Comparison of ENCODE assay signal across 9 mouse cellular contexts in genomic region chr11:101772027-101772426, GRCm38 (mm10). TPM values are rescaled to one million over a fixed set of nuclear protein-coding genes. Genes with fewer than 3 reads are reported as not detected.
A peak's percentile ranks its signal among the peaks of the same experiment; 100 is the strongest.
DNase-seq lines count a peak whose midpoint lies in the region; ATAC-seq and TF ChIP-seq lines count a peak whose summit lies in the region.
"Had no signal": no experiment of that assay in that cellular context is flagged by ENCODE, and none has a peak within 500 bp of the region (broad histone marks: within the 10 kb centered on the region; RNA-seq: fewer than 3 reads in every experiment).

No protein-coding gene starts in this region.

- no peak for TF ChIP-seq CTCF in hindbrain, postnatal 0 days (IDR thresholded peaks at IDR 0.05; ENCODE audit: low read depth)

- H3K36me3 ChIP-seq in heart, embryonic 14.5 days (ENCODE audit: control insufficient read depth, insufficient read depth, low read length), result peaks cover 23% of the 10 kb centered on the region
- peaks cover 37% of the 10 kb centered on the region for H3K36me3 ChIP-seq in ES-E14 (ENCODE audit: control insufficient read depth, insufficient read depth, low read length, poor library complexity, severe bottlenecking)
- H3K36me3 ChIP-seq in hindbrain, postnatal 0 days (ENCODE audit: insufficient read depth, low read length), result peaks cover 20% of the 10 kb centered on the region
- H3K36me3 ChIP-seq in midbrain, embryonic 14.5 days (ENCODE audit: control insufficient read depth, insufficient read depth, low read length), result peaks cover 21% of the 10 kb centered on the region

- DNase-seq in heart, adult 8-10 months (ENCODE audit: low spot score), result no peak
- no peak for DNase-seq in ES-E14 (ENCODE audit: low read depth, low spot score)
- DNase-seq in hindbrain, postnatal 0 days (ENCODE audit: low spot score), result no peak
- DNase-seq in midbrain, embryonic 14.5 days, result peak; percentile 7
- no peak for DNase-seq in layer of hippocampus, postnatal 14 days (ENCODE audit: low spot score in 2 of 2)
- DNase-seq in layer of hippocampus, adult 11-12 months (ENCODE audit: low spot score), result no peak
- no peak for DNase-seq in right cerebral cortex, postnatal 36 days (ENCODE audit: low spot score in 2 of 2)
- DNase-seq: right cerebral cortex, adult 18-20 months had no signal

- peak overlapping the region in 1 of 2 experiments; percentile 31; a peak in 2 of 4 replicates for H3K4me3 ChIP-seq in heart, embryonic 14.5 days (ENCODE audit: control insufficient read depth in 1 of 2, insufficient read depth in 1 of 2, low read depth in 1 of 2, low read length in 2 of 2)
- H3K4me3 ChIP-seq in ES-E14 (ENCODE audit: insufficient read depth in 1 of 2, low read depth in 1 of 2, low read length in 2 of 2, poor library complexity in 1 of 2, severe bottlenecking in 1 of 2), result peak overlapping the region in 1 of 2 experiments; percentile 23; a peak in 1 of 4 replicates
- peak overlapping the region; percentile 34 for H3K4me3 ChIP-seq in hindbrain, postnatal 0 days (ENCODE audit: low read length)
- no peak overlapping the region for H3K4me3 ChIP-seq in midbrain, embryonic 14.5 days (replicated peaks; ENCODE audit: low read depth, low read length)

- WGBS in heart, embryonic 14.5 days, result 5% methylated on average over 5 of the region's 5 CpGs
- WGBS in hindbrain, postnatal 0 days, result 13% methylated on average over 5 of the region's 5 CpGs
- whole genome bisulfite sequencing in midbrain, embryonic 14.5 days, result 5% methylated on average over 5 of the region's 5 CpGs

- H3K4me2 ChIP-seq in heart, embryonic 14.5 days (ENCODE audit: low read length), result peak overlapping the region; percentile 76
- peak overlapping the region; percentile 56 for H3K4me2 ChIP-seq in hindbrain, postnatal 0 days (ENCODE audit: low read depth, low read length)
- peak overlapping the region; percentile 45 for H3K4me2 ChIP-seq in midbrain, embryonic 14.5 days (ENCODE audit: low read length)

- H3K9me3 ChIP-seq in heart, embryonic 14.5 days (ENCODE audit: control insufficient read depth, low read length), result no peaks in the 10 kb centered on the region
- no peaks in the 10 kb centered on the region for H3K9me3 ChIP-seq in ES-E14 (ENCODE audit: control insufficient read depth, insufficient read depth, low read depth, low read length)
- no peaks in the 10 kb centered on the region for H3K9me3 ChIP-seq in hindbrain, postnatal 0 days (ENCODE audit: low read length)
- no peaks in the 10 kb centered on the region for H3K9me3 ChIP-seq in midbrain, embryonic 14.5 days (ENCODE audit: control insufficient read depth, low read length)

- no peak overlapping the region; a peak in 1 of 4 replicates for H3K27ac ChIP-seq in heart, embryonic 14.5 days (replicated peaks in 1 of 2; ENCODE audit: control insufficient read depth in 1 of 2, insufficient read depth in 1 of 2, low read depth in 2 of 2, low read length in 2 of 2)
- peak overlapping the region; percentile 89 for H3K27ac ChIP-seq in ES-E14 (ENCODE audit: insufficient read depth, low read depth, low read length, poor library complexity, severe bottlenecking)
- H3K27ac ChIP-seq in hindbrain, postnatal 0 days, result no peak overlapping the region; the same call in 1 of the 2 replicates
- H3K27ac ChIP-seq in midbrain, embryonic 14.5 days (replicated peaks; ENCODE audit: low read depth, low read length), result no peak overlapping the region

- peaks cover 6 to 10% of the 10 kb centered on the region in 2 experiments; a peak in 3 of 4 replicates for H3K4me1 ChIP-seq in heart, embryonic 14.5 days (ENCODE audit: control insufficient read depth in 2 of 2, insufficient read depth in 2 of 2, low read length in 2 of 2)
- H3K4me1 ChIP-seq in ES-E14 (ENCODE audit: control insufficient read depth in 2 of 2, insufficient read depth in 2 of 2, low read length in 2 of 2, poor library complexity in 1 of 2), result peaks cover 18 to 51% of the 10 kb centered on the region in 2 experiments
- no peaks in the 10 kb centered on the region for H3K4me1 ChIP-seq in hindbrain, postnatal 0 days (ENCODE audit: insufficient read depth, low read length)
- H3K4me1 ChIP-seq in midbrain, embryonic 14.5 days (ENCODE audit: control insufficient read depth, insufficient read depth, low read length), result peaks cover 8% of the 10 kb centered on the region

- peak overlapping the region; percentile 41; the same call in 1 of the 2 replicates for H3K9ac ChIP-seq in heart, embryonic 14.5 days (ENCODE audit: low read length)
- H3K9ac ChIP-seq in ES-E14 (ENCODE audit: insufficient read depth, low read depth, low read length, poor library complexity, severe bottlenecking), result peak overlapping the region; percentile 60; the same call in 1 of the 2 replicates
- 0 out of 2 replicates have a peak overlapping the region, but pooled peaks have one; percentile 22 for H3K9ac ChIP-seq in hindbrain, postnatal 0 days (replicated peaks; ENCODE audit: low read length)
- H3K9ac ChIP-seq in midbrain, embryonic 14.5 days (replicated peaks; ENCODE audit: low read length), result no peak overlapping the region

- H3K27me3 ChIP-seq in heart, embryonic 14.5 days (ENCODE audit: control insufficient read depth, insufficient read depth, low read length), result no peaks in the 10 kb centered on the region
- 0 out of 2 replicates have a peak, but pooled peaks cover 6% of the 10 kb centered on the region for H3K27me3 ChIP-seq in hindbrain, postnatal 0 days (ENCODE audit: insufficient read depth, low read length)
- peaks cover 7% of the 10 kb centered on the region for H3K27me3 ChIP-seq in midbrain, embryonic 14.5 days (ENCODE audit: control insufficient read depth, insufficient read depth, low read length)

- ATAC-seq in heart, embryonic 14.5 days (ENCODE audit: insufficient number of reproducible peaks, insufficient read depth, low FRiP score, low read depth), result no peak; the same call in 1 of the 2 replicates
- 0 out of 2 replicates have a peak, but pooled peaks have one; percentile 13 for ATAC-seq in hindbrain, postnatal 0 days
- ATAC-seq in midbrain, embryonic 14.5 days (ENCODE audit: low FRiP score, low TSS enrichment), result no peak

- in situ Hi-C loops in ES-E14 (cut with MboI; ENCODE audit: low sequenced_read_pairs in 2 of 2, unreplicated experiment in 2 of 2), result no loop called here

TF ChIP-seq in ES-E14, 5 proteins besides CTCF, POLR2A, EP300 and RAD21:
- TF ChIP-seq ZC3H11A (IDR thresholded peaks at IDR 0.05; ENCODE audit: borderline replicate concordance, low read depth, low read length), result no peak

RNA-seq across cellular contexts. Expression of gene Etv4, which starts 13.1 kb away (rescaled TPM):
- 4.0 and 4.8 TPM in 2 replicates for polyA plus RNA-seq in heart, embryonic 14.5 days (2014; fragmentation: Nextera tagmentation; extraction: Ambion mirVana)
- total RNA-seq in heart, adult 8-10 months (2022), result under 1 TPM in 2 of 4 experiments, not detected in 2; 0.68 to 0.86 TPM
- total RNA-seq in ES-E14 (2012; rRNA removed), result 78.8 and 84.0 TPM in 2 replicates
- 47.7 and 56.9 TPM in 2 replicates for total RNA-seq in hindbrain, postnatal 0 days (2014; rRNA removed)
- polyA plus RNA-seq in hindbrain, postnatal 0 days (2015; fragmentation: Nextera tagmentation; extraction: Ambion mirVana), result 22.5 and 30.2 TPM in 2 replicates
- polyA plus RNA-seq in midbrain, embryonic 14.5 days (2014; fragmentation: Nextera tagmentation; extraction: Ambion mirVana), result 4.0 and 6.9 TPM in 2 replicates
- 10 to 100 TPM; 19.3 to 22.1 TPM for total RNA-seq in layer of hippocampus, postnatal 14 days (2021)

RNA-seq across cellular contexts. Expression of gene Dhx8, which starts 39.3 kb away (rescaled TPM):
- polyA plus RNA-seq in heart, embryonic 14.5 days (2014; fragmentation: Nextera tagmentation; extraction: Ambion mirVana), result 18.5 and 21.2 TPM in 2 replicates
- 10 to 100 TPM; 13.6 to 15.8 (median 14.6) TPM for total RNA-seq in heart, adult 8-10 months (2022)
- 43.6 and 51.7 TPM in 2 replicates for total RNA-seq in ES-E14 (2012; rRNA removed)
- 19.0 and 24.1 TPM in 2 replicates for total RNA-seq in hindbrain, postnatal 0 days (2014; rRNA removed)
- 25.6 and 30.6 TPM in 2 replicates for polyA plus RNA-seq in hindbrain, postnatal 0 days (2015; fragmentation: Nextera tagmentation; extraction: Ambion mirVana)
- 29.2 and 35.4 TPM in 2 replicates for polyA plus RNA-seq in midbrain, embryonic 14.5 days (2014; fragmentation: Nextera tagmentation; extraction: Ambion mirVana)
- total RNA-seq in layer of hippocampus, postnatal 14 days (2021), result 10 to 100 TPM; 32.4 to 34.2 TPM

Comparison
In these comparisons a context has a peak if more than half of its experiments do, and no peak if none do; other contexts are left out.
1. RNA of gene Etv4, which starts 13.1 kb away (total RNA-seq): 78.8 to 84.0 TPM in ES-E14, 47.7 to 56.9 TPM in hindbrain, postnatal 0 days and 19.3 to 22.1 TPM in layer of hippocampus, postnatal 14 days; 0.68 to 0.86 TPM in heart, adult 8-10 months; every median in the first group is over 10 times any median in the second.
2. Peak in every context shown above with its lines, with median percentiles within 50 percentile points of each other: H3K4me2 ChIP-seq.